Mouse (Mus musculus) adrenal gland, adult 2 months (tissue): ENCODE results near the gene Tmem130. TPM values are rescaled to one million over a fixed set of nuclear protein-coding genes. Genes with fewer than 3 reads are reported as not detected.
"Not testable (repeated sequence)": the region's sequence is repeated elsewhere in the genome, so short reads cannot be mapped to it uniquely, and the experiment has no call there.

Experiments used
- DNase-seq: peaks from one replicate; pipeline ENCODE4 v3.0.0; 2021
- long read RNA-seq: library from polyadenylated mRNA; stranded (forward); transcript quantifications from one replicate; pipeline ENCODE4 v2.0.0, GENCODE M21; 2021
- polyA plus RNA-seq: library from polyadenylated mRNA; depleted of rRNA; stranded (reverse); fragments of >200 nt; gene quantifications from 2 replicates; pipeline ENCODE4 v1.2.3, GENCODE M21; 2012; rRNA removed
- total RNA-seq, 2 experiments: library from RNA; stranded (reverse); gene quantifications; 2 replicates each; pipeline ENCODE4 v1.2.3; 2021

Tmem130 gene
- total RNA-seq (10 to 100 TPM; 30.5 to 48.0 TPM), polyA plus RNA-seq (17.9 and 24.0 TPM in 2 replicates)
- long read RNA-seq, transcript Tmem130-201 (8 exons, 2,805 nt): major isoform, 36 of 56 reads
- long read RNA-seq, partial matches to known transcripts: 4 of 56 reads
- long read RNA-seq, other reads (novel, unspliced or antisense): 16 of 56 reads

DNA sequence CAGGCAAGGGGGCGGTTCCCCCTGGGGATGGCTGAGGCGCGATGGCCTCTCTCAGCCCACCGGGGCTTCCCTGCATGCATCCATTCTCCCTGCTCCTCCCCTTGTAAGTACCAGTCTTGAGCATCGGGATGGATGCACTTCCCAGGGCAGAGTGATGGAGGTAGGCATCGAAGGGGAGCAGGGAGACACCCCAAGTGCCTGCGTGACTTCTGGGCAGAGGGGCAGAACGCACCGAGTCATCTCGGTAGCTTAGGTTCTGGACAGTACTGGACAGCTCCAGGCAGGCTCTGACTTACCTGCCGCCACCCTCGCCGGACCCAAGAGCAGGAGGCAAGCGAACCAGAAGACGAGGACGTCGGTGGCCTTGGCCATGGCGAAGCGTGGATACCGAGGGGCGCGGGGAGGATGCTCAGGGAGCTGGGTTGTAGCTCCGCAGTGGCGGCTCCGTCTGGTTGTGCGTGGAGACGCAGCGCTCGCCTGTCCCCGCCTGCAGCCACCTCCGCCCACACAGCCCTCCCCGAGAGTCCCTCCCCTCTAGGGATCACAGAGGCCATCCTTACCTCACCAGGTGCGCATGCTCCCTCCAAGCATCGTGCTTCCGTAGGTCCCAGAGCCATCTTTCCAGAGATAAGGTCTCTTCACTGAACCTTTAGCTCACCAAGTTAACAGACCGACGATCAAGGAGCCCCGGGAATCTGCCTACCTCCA, at the start of gene Tmem130:
Gene Tmem130 (minus strand): TSS at position 658 of the 708 bp plus-strand sequence.
- peak; percentile 41 for DNase-seq

DNA sequence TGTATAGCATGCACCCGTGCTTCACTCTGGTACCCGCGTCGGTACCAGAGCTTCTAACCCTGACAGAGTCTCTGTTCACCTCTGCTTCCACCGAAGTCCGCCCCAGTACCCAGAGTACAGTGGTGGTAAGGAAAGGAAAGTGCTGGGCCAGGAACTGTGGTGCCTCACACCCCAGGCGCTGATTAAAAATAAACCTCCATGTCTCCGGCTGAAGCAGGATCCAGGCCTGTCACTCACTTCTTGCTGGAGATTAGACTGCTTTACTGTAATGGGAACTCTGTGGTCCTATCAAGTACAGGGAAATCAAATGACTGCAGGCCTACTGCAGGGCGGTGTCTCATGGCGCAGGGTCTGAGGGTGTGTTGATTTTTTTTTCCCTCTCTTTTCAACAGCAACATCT, 45.3 kb upstream of the Tmem130 start:
- DNase-seq: no peak

DNA sequence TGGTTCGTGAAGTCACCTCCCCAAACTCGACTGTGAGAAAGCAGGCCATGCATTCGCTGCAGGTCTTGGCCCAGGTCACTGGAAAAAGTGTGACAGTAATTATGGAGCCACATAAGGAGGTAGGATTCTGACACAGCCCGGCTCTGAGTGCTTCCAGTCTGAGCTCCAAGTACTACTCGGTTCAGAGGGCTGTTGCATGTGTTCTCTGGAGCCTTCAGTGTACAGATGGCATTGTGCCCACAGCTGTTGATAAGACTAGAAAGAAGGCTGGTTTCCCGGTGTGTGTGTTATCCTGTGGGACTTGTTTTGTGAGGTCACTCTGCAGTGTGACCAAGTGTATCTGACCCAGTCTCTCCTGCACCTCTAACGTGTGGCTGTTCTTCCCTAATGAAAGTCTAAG, 42.6 kb upstream of the Tmem130 start:
- DNase-seq: no peak

DNA sequence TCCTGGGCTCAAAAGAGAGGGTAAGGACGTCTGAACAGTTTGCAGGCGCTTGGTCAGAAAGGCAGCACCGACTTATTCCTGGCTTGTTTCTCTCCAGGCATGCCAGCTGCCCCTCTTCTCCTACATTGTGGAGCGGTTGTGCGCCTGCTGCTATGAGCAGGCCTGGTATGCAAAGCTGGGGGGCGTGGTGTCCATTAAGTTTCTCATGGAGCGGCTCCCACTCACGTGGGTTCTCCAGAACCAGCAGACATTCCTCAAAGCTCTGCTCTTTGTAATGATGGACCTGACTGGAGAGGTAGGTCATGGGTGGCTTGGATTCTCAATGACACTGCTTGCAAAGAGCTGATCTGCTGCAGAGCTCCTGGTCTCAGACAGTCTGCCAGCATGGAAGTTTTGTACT, 41.4 kb upstream of the Tmem130 start:
- no peak for DNase-seq

DNA sequence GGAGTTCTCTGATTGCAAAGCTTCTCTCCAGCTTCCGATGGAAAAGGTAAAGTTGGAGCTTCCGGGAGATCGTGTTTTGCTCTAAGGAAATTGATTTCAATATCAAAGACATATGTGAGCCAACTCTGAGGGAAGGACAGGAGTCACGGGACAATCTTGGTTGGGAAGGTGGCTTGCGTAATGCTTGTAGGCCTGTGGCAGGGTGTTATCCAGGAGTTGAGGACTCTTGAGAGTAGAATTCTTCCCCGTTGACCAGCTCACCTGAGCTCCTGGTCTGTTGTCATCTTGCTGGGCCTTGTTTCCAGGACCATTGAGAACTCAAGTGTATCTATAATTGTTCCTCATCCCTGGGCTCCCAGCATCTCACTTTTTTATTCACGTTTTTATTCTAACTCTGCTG, 35.5 kb upstream of the Tmem130 start:
- DNase-seq: no peak

DNA sequence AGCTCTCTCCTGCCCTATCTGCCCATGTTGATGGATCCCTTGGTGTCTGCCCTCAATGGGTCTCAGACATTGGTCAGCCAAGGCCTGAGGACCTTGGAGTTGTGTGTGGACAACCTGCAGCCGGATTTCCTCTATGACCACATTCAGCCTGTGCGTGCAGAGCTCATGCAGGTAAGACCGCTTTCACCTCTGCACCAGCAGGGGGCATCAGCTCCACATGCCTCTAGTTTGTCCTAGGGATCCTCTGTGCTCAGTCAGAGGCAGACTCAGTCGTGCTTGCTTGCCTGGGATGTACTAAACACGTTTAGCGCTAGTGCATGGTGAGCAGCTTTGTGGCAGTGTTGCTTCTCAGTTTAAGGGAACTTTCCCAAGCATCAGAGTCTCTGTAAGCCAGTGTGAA, 33.1 kb upstream of the Tmem130 start:
- DNase-seq: no peak

DNA sequence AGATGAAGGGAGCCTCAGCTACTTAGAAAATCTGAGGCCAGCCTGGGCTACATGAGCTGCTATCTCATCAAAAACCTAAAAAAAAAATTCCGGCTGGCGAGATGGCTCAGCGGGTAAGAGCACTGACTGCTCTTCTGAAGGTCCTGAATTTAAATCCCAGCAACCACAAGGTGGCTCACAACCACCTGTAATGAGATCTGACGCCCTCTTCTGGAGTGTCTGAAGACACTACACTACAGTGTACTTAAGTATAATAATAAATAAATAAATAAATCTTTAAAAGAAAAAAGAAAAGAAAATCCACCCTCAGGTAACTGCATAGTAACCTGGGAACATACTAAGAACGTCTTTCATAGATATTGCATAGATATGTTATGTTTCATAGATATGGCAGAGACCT, 31.8 kb upstream of the Tmem130 start:
- no peak for DNase-seq

DNA sequence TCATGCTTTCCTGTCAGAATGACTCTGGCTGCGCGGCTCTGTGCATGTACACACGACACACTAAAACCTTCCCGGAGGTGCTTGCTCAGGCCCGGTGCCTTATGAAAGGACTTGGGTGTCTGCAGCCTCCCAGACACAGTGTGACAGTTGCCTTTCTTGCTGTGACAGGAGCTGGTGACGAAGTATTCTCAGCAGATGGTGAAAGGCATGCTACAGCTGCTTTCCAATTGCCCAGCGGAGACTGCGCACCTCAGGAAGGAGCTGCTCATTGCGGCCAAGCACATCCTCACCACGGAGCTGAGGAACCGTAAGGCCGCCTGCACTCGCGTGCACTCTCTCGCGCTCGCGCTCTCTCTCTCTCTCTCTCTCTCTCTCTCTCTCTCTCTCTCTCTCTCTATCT, 24.8 kb upstream of the Tmem130 start:
- no peak for DNase-seq

DNA sequence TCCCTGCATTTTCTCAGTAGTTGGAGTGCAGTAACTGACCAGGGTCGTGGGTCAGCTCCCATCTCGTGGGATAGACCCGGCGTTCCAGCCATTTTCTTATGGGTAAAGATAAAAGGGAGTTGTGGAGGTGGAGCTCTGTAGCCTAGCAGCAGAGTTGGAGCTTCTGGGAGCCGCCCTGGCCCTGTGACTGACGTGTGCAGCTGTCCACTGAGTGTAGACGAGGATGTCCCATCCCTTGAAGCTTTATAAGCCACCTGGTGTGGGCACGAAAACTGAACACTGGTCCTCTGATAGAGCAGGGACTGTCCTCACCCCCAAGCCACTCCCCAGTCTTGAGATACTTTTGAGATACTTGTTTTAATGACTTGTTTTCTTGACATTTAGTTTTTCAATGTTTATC, 19.0 kb upstream of the Tmem130 start:
- no peak for DNase-seq

DNA sequence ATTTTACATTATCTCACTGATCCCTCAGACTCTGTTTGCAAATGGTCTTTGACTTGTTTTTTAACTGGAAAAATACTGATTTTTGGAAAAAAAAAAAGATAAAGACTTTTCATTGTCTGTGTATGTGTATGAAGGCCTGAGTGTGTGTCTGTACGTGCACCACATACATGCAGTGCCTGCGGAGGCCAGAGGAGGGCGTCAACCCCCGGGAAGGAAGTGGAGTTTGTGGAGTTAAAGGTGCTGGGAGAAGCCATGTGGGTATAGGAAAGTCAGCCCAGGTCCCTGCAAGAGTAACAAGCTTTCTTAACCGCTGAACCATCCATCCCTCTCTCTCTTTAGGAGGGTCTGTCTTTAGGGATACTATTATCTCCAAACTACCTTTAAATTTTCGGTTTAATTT, 11.6 kb upstream of the Tmem130 start:
- no peak for DNase-seq

DNA sequence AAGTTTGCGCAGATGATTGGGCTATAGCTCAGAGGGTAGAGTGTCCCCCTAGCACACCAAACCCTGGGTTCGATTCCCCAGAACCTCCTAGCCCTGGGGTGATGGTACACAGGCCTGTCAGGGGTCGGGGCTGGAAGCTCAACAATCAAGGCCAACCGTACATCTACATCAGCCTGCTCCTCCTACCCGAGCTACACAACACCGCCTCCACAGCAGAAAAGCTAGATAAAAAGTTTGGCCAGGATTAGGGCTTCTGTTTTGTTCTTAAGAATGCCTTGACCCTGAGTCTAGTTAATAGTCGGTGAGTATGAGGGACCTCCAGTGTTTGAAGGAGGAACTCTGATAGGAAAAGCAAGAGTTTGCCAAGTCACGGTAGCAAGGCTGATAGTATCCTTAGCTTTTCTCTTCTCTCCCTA, 7.5 kb upstream of the Tmem130 start:
- DNase-seq: no peak

DNA sequence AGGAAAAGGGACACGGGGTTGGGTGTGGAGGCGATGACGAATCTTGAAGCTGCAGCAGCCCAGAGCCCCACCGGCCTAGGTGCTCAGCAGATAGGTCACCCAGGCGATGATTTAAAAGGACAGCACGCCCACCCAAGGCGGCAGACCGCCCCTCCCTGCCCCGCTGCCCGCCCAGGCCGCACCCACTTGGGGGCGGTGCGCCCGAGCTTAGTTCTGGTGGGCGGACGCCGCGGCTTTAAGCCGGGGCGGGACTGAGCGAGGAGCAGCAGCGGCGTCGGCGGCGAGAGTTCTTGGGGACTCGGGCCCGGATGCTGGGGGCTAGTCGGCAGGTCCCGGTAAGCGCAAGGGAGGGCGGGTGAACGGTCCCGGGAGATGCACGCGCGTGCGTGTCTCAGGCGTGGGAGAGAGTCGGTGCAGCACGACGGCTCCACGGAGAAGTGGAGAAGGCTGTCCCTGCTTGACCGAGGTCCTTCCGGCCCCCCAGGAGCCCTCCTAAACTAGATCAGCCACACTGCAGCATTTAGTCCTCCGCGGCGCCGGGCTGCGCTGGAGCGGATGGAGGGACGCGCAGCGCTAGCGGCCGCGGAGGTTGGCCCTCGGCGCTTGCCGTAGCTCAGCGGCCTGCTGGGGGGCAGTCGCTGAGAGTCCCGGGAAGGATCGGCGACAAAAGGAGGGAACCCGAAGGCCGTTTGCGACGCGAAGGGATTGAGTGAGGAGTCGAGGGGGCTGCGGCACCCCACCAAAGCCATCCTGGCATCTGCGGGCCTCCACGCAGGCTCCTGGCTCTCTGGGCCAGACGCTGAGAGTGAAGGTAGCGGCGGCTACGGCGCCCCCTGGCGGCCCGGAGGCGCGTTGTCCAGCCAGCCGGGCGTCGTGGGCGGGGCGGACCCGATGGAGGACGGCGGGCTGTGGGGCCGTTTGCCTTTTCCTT, 6.6 kb upstream of the Tmem130 start:
- peak; percentile 94 for DNase-seq

DNA sequence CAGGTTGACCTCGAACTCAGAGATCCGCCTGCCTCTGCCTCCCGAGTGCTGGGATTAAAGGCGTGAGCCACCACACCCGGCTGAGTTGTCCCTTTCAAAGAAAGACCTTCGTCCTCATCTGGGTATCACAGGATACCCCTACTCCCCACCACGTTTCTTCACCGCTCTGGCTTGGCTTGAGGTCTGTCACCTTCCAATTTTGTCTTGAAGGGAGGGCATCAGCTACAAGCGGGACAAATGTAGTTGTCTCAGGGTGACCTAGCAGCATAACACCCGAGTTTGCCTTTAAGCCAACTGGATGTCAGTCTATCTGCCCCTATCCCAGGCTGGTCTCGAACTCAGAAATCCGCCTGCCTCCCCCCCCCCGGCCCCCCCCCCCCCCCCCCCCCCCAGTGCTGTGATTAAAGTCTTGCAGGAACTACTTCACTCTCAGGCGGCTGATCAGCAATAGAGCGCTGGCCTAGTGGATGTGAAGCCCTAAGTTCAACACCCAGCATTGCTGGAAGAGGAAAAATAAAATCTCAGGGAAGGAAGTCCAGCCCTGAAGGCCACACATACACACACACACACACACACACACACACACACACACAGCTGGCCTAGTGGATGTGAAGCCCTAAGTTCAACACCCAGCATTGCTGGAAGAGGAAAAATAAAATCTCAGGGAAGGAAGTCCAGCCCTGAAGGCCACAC, 5.6 kb upstream of the Tmem130 start, which contains the start of gene Trrap:
Gene Trrap (plus strand): TSS at position 627 of the 693 bp plus-strand sequence.
- DNase-seq: not testable (repeated sequence)

DNA sequence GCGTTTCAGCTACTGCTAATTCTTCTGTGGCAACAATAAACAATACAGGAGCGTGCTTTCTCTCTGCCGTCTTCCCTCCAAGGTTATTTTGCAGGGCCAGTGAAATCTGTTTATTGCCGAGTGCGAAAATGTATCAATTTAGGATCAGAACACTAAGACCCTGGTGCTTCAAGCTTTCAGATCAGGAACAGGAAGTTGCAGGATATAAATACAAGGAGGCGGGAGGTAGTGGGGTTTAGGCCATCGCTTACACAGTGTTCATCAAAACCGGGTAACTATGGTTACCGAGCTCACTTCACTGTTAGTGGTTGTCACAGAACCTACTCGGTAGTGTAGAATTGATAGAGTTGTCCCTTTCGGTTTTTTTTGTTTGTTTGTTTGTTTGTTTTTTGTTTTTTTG, 5.0 kb upstream of the Tmem130 start:
- no peak for DNase-seq

DNA sequence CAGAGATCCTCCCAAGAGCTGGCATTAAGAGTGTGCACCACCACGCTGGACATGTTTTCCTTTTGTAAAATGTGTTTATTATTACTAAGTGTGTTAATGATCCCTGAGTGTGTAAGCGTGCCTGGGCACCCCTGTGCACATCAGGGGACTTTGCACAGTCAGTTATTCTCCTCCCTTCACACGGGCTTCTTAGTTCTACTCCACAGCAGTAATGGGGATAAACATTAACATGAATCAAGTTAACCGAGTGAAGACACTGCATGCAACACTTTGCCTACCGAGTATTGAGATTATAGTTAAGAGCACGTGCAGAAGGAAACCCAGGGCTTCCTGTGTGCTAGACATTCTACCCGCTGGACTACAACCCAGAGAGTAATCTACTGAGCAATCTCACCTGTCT, 4.4 kb upstream of the Tmem130 start:
- DNase-seq: no peak

DNA sequence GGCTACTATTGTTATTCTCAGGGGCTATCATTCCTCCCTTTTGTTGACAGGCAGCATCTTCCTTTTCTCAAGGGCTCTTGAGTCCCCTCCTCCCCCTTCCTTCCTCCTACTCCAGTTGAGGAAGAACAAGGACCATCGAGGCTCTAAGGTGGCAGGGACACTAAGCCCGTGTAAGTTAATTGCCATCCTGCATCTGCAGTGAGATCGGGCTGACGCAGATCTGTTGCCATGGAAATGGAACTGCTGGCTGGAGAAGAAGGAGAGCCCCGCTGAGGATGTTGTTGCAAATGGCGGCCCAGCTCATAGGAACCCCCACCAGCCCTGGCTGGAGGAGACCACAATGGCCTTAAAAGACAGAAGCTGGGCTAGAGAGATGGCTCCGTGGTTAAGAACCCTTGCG, 3.2 kb downstream of the Tmem130 start:
- DNase-seq: peak; percentile 28

DNA sequence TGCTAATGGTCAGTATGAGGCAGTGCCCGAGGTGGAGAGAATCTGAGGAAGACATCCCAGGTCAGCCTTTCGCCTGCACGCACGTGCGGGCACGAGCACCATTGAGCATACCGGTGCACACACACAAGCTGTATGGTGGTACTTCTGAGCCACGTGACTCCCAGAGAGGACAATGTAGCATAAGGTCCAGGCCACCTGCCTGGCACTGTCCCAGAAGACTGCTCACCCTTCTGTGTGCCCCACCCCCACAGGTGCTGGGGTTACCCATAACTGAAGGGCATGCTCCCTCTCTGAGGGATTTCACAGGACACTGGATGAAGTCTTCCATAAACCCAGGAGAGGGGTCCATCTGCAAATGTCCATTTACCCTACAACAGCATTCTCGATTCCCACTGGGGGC, 4.2 kb downstream of the Tmem130 start:
- no peak for DNase-seq

DNA sequence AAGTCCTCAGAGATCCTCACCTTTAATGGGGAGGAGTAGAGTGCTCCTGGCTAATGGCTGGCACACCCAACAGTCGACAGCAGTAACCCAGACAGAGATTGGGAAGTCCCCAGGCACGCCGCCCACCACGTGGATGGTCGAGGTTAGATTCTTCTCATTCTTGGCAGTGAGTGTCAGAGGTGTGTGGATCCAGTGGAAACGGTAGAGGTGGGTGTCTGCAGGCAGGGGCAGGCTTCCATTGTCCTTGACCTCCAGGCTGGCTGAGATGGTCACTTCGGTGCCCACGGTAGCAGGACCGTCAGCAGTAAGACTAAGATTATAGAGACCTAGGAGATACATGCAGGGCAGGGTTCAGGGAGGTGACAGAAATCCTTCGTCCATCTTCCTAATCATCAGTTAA, 6.4 kb downstream of the Tmem130 start:
- DNase-seq: no peak

DNA sequence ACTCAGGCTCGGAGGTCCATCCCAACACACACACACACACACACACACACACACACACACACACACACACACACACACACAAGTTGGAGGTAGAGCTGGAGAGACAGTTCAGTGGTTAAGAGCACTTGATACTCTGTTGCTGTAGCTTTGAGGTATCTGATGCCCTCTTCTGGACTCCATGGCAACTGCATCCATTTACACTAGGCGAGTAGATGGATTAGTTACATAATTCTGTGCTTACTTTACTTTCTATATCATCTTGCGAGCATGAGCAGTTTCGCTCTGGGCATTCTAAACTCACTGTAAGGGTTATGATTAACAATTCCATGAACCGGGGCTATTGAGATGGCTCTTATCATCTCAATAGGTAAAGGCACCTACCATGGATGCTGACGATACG, 8.6 kb downstream of the Tmem130 start:
- DNase-seq: peak; percentile 42

DNA sequence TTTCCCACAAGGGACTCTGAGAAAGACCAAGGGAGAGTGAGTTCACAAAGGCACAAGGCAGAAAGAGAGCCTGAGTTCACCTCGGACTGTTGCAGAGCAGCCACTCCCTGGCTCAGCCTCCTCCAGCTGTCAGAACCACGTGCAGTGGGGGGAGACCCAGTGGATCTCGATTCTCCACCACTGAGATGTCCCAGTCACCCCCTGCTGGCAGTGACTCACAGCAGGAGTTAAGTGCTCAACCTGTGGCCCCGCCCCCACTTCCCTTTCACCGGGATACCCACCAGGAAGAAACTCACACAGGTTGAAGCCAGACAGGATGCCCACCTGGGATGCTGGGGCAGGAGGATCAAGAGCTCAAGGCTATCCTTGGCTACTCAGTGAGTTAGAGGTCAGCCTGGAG, 9.2 kb downstream of the Tmem130 start:
- no peak for DNase-seq

DNA sequence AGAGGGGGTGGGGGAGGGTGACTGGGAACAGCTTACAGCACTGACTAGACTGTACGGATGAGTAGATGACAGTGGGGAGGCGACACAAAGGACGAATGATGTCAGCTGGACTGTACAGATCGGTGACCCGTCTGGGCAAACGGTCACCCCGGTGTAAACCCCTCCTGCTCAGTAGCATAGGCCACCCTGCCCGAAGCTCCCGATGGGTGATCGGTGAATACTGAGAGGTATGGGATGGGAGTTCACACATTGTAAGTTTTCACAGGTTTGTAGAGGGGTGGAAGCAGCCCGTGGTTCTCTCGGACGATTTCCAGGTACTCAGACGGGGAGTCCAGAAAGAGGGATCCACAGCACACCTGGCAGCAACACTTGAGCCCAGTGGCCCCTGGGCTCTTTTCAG, 24.5 kb downstream of the Tmem130 start:
- peak; percentile 41 for DNase-seq

DNA sequence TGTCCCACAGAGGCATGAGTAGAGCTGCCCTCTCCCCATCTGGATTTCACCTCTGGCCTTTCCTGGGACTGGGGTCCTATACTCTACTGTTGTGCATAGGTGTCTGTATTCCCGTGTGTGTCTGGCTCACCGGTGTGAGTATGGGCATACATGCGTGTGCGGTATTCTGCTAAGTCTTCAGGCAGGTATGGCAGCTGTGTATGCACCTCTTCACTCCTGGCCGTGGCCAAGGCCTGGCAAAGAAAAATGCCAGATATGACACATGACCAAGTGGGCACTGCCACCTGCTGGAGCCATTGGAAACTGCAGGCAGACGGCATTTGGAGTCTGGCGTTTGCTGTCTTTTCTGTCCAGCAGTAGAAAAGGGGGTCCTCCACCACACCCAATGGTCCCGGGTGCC, 26.7 kb downstream of the Tmem130 start:
- peak; percentile 64 for DNase-seq
